Mouse (Mus musculus) heart, postnatal 0 days (tissue): ENCODE results near the gene Pdgfa.

Experiments used
- CTCF ChIP-seq: IDR thresholded peaks from 2 replicates; pipeline ENCODE4 v1.5.1; 2016; ENCODE audit warnings: antibody characterized with exemption, control low read depth, low read depth
- EP300 ChIP-seq: IDR thresholded peaks from 2 replicates; pipeline ENCODE4 v1.6.1; 2016; ENCODE audit warnings: antibody characterized with exemption, low read depth

- TF ChIP-seq CTCF (no peak), EP300 (no peak)
Observed at GRCm38 (mm10) chr5:138990659-138991380, 6.3 kb downstream of the Pdgfa start.
